Mouse (Mus musculus) stomach, embryonic 15.5 days (tissue): ENCODE measurements around the gene Gale. TPM values are rescaled to one million over a fixed set of nuclear protein-coding genes. Genes with fewer than 3 reads are reported as not detected.

Experiments used
- ATAC-seq: fragments of 200-750 bp; cut with Nextera tagmentation; 2 replicates; pipeline ENCODE4 v1.8.0; 2017; ENCODE audit warnings: low read depth, moderate number of reproducible peaks, moderate TSS enrichment; ENCODE audit not compliant: insufficient read depth, low FRiP score
- H3K27ac ChIP-seq: fragments of 300-500 bp; sonication (generic); 2 replicates; pipeline ENCODE4 v1.5.1; 2015; ENCODE audit warnings: mild to moderate bottlenecking, inconsistent platforms
- H3K27me3 ChIP-seq: fragments of 300-500 bp; sonication (generic); replicated peaks from 2 replicates; pipeline ENCODE4 v1.6.1; 2015; ENCODE audit warnings: inconsistent platforms
- H3K36me3 ChIP-seq: fragments of 300-500 bp; sonication (generic); 2 replicates; pipeline ENCODE4 v1.6.1; 2015; ENCODE audit warnings: inconsistent platforms
- H3K4me1 ChIP-seq: fragments of 300-500 bp; sonication (generic); 2 replicates; pipeline ENCODE4 v1.6.1; 2015; ENCODE audit warnings: inconsistent platforms
- H3K4me2 ChIP-seq: fragments of 300-500 bp; sonication (generic); 2 replicates; pipeline ENCODE4 v1.6.1; 2015; ENCODE audit warnings: mild to moderate bottlenecking, inconsistent platforms
- H3K4me3 ChIP-seq: fragments of 300-500 bp; sonication (generic); replicated peaks from 2 replicates; pipeline ENCODE4 v1.5.1; 2015; ENCODE audit warnings: inconsistent platforms
- H3K9ac ChIP-seq: fragments of 300-500 bp; sonication (generic); 2 replicates; pipeline ENCODE4 v1.6.1; 2015; ENCODE audit warnings: inconsistent platforms
- H3K9me3 ChIP-seq: fragments of 300-500 bp; sonication (generic); 2 replicates; pipeline ENCODE4 v1.6.1; 2016; ENCODE audit warnings: inconsistent platforms
- WGBS: fragments of 180-500 bp; shearing (Covaris S2); methylation state at CpG from one replicate; pipeline ENCODE4 v1.1.7; 2015; 5-methylcytosine and 5-hydroxymethylcytosine counted together
- polyA plus RNA-seq: library from polyadenylated mRNA; unstranded; fragments of >200 nt; fragmentation: Nextera tagmentation; extraction: Ambion mirVana; gene quantifications from 2 replicates; pipeline ENCODE4 v1.2.1, GENCODE M21; 2015

The Gale gene
- polyA plus RNA-seq, 1 experiment from 2014 or later, result 90.9 TPM

DNA sequence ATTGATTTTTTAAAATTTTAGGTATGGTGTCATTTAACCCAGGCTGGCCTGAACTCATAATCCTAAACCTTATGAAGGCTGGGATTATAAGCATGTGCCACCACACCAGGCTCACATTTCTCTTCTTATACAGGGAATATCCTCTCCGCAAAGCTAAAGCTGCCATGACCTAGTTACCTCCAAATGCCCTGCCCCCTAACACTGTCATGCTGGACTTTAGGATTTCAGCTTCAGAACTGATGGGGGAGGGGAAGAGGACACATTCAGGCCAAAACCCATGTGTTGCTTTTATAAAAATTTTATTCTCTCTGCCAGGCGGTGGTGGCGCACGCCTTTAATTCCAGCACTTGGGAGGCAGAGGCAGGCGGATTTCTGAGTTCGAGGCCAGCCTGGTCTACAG lies 30.4 kb downstream of the Gale start:
- no peak overlapping the region for H3K9ac ChIP-seq
- no peak for ATAC-seq
- no peaks in the 10 kb centered on the region for H3K4me1 ChIP-seq
- H3K27ac ChIP-seq, result no peak overlapping the region
- no peak overlapping the region for H3K4me2 ChIP-seq
- no peak overlapping the region for H3K4me3 ChIP-seq
- no peaks in the 10 kb centered on the region for H3K9me3 ChIP-seq
- no peaks in the 10 kb centered on the region for H3K27me3 ChIP-seq
- WGBS, result 98% methylated on average over 6 of the region's 6 CpGs
- H3K36me3 ChIP-seq, result no peaks in the 10 kb centered on the region

DNA sequence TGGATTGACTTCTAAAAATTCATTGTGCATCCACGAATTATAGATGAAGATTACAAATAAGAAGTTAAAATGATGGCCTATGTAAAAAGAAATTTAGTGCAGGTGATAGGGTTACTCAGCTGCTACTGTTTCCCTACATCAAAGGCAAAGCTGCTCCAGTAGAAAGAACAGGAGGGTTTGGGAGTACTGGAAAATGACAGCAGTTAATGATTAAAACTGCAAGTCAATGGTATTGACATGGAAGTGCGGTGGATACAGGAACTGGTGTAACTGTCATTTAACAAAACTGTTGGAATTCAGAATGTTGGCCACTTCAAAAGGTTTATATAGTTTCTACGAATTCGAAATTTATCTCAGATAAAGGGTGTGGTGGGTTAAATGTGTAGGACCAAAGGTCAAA lies 31.6 kb downstream of the Gale start:
- H3K4me1 ChIP-seq, result no peaks in the 10 kb centered on the region
- no peaks in the 10 kb centered on the region for H3K36me3 ChIP-seq
- H3K27ac ChIP-seq, result no peak overlapping the region
- no peaks in the 10 kb centered on the region for H3K9me3 ChIP-seq
- H3K4me2 ChIP-seq, result no peak overlapping the region
- H3K9ac ChIP-seq, result no peak overlapping the region
- no peaks in the 10 kb centered on the region for H3K27me3 ChIP-seq
- H3K4me3 ChIP-seq, result no peak overlapping the region
- 78% methylated on average over 4 of the region's 4 CpGs for WGBS
- ATAC-seq, result no peak

DNA sequence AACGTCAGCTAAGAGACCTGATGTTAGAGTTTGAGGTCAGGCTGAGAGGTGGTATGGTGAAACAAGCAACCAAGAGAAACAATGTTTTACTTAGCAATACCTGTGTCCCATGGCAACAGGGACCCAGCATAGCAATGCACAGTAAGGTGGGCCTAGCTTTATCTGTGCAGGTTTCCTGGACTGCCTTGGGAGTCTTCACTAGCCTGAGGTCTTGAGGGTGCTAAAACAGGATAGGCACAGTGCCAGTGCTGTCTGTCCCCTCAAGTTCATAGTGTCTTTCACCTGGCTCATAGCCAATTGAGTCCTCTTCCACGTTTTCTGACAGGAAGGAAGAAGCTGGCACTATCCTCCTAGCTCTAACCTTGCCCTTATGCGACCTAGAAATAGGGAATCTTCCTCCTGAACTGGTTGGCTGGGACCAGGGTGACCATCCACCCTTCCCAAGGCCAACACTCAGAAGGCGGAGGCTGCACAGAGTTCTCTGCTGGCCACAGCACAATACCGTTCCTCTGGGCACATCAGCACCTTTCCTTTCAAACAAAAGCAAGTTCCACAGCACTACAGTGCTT lies 40.7 kb downstream of the Gale start:
- Histone ChIP-seq H3K4me2 (no peak overlapping the region), H3K9ac (no peak overlapping the region), H3K4me1 (no peaks in the 10 kb centered on the region), H3K27ac (no peak overlapping the region), H3K36me3 (peaks cover 52% of the 10 kb centered on the region), H3K27me3 (no peaks in the 10 kb centered on the region), H3K4me3 (no peak overlapping the region), H3K9me3 (no peaks in the 10 kb centered on the region)
- no peak for ATAC-seq
- 86% methylated on average over 5 of the region's 5 CpGs for WGBS

GRCm38 (mm10) chr4:136004921-136005320 lies 41.4 kb downstream of the Gale start:
- peaks cover 59% of the 10 kb centered on the region for H3K36me3 ChIP-seq
- no peak overlapping the region for H3K9ac ChIP-seq
- WGBS, result 86% methylated on average over 2 of the region's 2 CpGs
- H3K27me3 ChIP-seq, result no peaks in the 10 kb centered on the region
- no peak overlapping the region for H3K4me3 ChIP-seq
- no peak overlapping the region for H3K4me2 ChIP-seq
- H3K4me1 ChIP-seq, result no peaks in the 10 kb centered on the region
- no peak for ATAC-seq
- no peak overlapping the region for H3K27ac ChIP-seq
- no peaks in the 10 kb centered on the region for H3K9me3 ChIP-seq

DNA sequence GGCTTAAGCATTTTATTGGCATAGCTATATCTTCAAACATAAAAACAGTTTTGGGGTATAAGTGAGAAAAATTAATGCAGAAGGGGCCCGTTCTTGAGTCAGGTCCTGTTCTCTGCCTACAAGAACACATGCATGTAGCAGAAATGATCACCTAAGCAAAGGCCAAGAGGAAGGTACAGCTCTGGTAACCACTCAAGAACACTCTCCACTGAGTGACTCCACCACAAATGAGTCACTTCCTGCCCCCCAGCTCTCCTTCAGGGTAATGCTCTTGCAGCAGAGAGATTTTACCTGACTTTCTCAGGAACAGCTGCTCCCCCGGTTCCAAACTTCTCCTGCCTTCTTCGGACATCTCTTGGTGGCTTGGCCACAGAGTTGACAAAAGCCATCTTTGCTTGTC lies 43.3 kb downstream of the Gale start:
- Histone ChIP-seq H3K9me3 (no peaks in the 10 kb centered on the region), H3K36me3 (peaks cover 76% of the 10 kb centered on the region), H3K27ac (no peak overlapping the region), H3K9ac (no peak overlapping the region), H3K4me2 (no peak overlapping the region), H3K4me1 (no peaks in the 10 kb centered on the region), H3K4me3 (no peak overlapping the region), H3K27me3 (no peaks in the 10 kb centered on the region)
- ATAC-seq, result no peak
- WGBS, result 79% methylated on average over 3 of the region's 3 CpGs

- no peak for ATAC-seq
- Histone ChIP-seq H3K27ac (no peak overlapping the region), H3K36me3 (peaks cover 70% of the 10 kb centered on the region)
Measured at GRCm38 (mm10) chr4:136008782-136009447, 45.4 kb downstream of the Gale start.

GRCm38 (mm10) chr4:136010586-136010985 lies 47.1 kb downstream of the Gale start:
- 91% methylated on average over 4 of the region's 4 CpGs for WGBS
- no peak for ATAC-seq
- H3K36me3 ChIP-seq, result peaks cover 55% of the 10 kb centered on the region
- no peak overlapping the region for H3K27ac ChIP-seq
- no peaks in the 10 kb centered on the region for H3K9me3 ChIP-seq
- H3K9ac ChIP-seq, result no peak overlapping the region
- H3K4me3 ChIP-seq, result no peak overlapping the region
- H3K4me1 ChIP-seq, result no peaks in the 10 kb centered on the region
- H3K4me2 ChIP-seq, result no peak overlapping the region
- no peaks in the 10 kb centered on the region for H3K27me3 ChIP-seq

More at GRCm38 (mm10) chr4:136008782-136009447, 45.4 kb downstream of the Gale start:
- H3K4me2 ChIP-seq, result no peak overlapping the region
- H3K4me1 ChIP-seq, result no peaks in the 10 kb centered on the region
- no peaks in the 10 kb centered on the region for H3K27me3 ChIP-seq
- no peak overlapping the region for H3K4me3 ChIP-seq
- WGBS, result 84% methylated on average over 8 of the region's 8 CpGs
- H3K9me3 ChIP-seq, result no peaks in the 10 kb centered on the region
- no peak overlapping the region for H3K9ac ChIP-seq

DNA sequence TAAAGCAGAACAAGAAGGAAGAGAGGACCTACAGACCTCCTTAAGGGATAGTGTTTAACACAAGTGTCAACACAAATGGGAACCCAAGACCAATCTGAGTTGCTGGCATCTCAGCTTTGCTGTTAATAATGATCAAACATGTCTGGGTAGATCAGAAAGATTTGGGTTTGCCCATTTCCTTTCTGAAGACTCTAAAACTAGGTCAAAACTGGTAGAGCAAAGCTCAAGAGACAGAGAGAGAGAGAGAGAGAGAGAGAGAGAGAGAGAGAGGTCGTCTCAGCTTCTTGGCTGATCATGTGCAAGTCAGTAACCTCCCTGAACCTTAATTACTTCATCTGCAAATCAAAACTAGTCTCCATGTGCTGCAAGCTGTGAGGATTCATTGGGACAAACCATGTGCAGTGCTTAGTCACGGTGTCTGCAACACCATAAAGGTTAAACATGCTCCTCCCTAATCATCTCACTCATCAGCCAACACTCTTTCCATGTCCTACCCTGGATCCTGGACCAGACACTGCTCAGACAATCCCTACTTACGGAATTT lies 52.6 kb downstream of the Gale start:
- no peak overlapping the region for H3K9ac ChIP-seq
- peaks cover 8% of the 10 kb centered on the region for H3K36me3 ChIP-seq
- H3K4me2 ChIP-seq, result no peak overlapping the region
- H3K27ac ChIP-seq, result no peak overlapping the region
- WGBS, result 74% methylated on average over 3 of the region's 3 CpGs
- peaks cover 8% of the 10 kb centered on the region; the same call in 1 of the 2 replicates for H3K4me1 ChIP-seq
- no peaks in the 10 kb centered on the region for H3K9me3 ChIP-seq
- no peak overlapping the region for H3K4me3 ChIP-seq
- ATAC-seq, result no peak
- no peaks in the 10 kb centered on the region for H3K27me3 ChIP-seq

Other genes with a start within 250 kb of the Gale start
- 2.0 and 2.8 TPM in 2 replicates for gene Il22ra1, start 235.6 kb upstream of the Gale start, polyA plus RNA-seq
- 0.58 and 1.1 TPM in 2 replicates for gene Myom3, start 204.0 kb upstream of the Gale start, polyA plus RNA-seq
- gene Srsf10, start 108.0 kb upstream of the Gale start, polyA plus RNA-seq, result 204 and 211 TPM in 2 replicates
- gene Pnrc2, start 89.9 kb upstream of the Gale start, polyA plus RNA-seq, result 172 and 178 TPM in 2 replicates
- gene Cnr2, start 68.3 kb upstream of the Gale start, polyA plus RNA-seq, result 0.71 and 0.90 TPM in 2 replicates
- 93.2 and 96.3 TPM in 2 replicates for gene Fuca1, start 43.0 kb upstream of the Gale start, polyA plus RNA-seq
- gene Hmgcl, start 17.3 kb upstream of the Gale start, polyA plus RNA-seq, result 88.5 and 90.4 TPM in 2 replicates
- gene Lypla2, start 8.9 kb downstream of the Gale start, polyA plus RNA-seq, result 102 and 105 TPM in 2 replicates
- gene Pithd1, start 23.5 kb downstream of the Gale start, polyA plus RNA-seq, result 50.3 and 55.1 TPM in 2 replicates
- gene Eloa, start 58.0 kb downstream of the Gale start, polyA plus RNA-seq, result 36.4 and 37.9 TPM in 2 replicates
- gene Rpl11, start 89.7 kb downstream of the Gale start, polyA plus RNA-seq, result 336 and 456 TPM in 2 replicates
- 274 and 292 TPM in 2 replicates for gene Id3, start 179.8 kb downstream of the Gale start, polyA plus RNA-seq
- gene E2f2, start 208.7 kb downstream of the Gale start, polyA plus RNA-seq, result 8.6 and 11.4 TPM in 2 replicates
- gene Asap3, start 242.6 kb downstream of the Gale start, polyA plus RNA-seq, result 6.4 and 7.8 TPM in 2 replicates